21 mouse cellular contexts compared by ENCODE assay signal in the genomic region with DNA sequence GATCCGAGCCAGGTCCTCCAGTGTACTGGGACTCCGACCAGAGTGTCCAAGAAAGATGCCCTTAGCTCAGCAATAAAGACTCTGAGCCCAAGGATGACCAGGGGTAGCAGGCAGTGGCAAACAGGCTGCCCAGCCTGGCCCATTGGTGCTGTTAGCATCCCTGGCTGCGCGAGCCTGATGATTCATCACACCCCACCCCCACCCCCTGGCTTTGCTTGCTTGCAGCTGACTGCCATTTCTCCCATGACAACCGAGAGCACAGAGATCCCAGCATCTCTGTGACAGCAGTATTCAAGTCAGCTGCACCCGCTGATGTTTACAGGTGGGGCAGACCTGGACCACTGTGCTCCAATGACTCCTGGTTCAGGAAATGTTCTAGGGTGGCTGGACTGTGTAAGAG. TPM values are rescaled to one million over a fixed set of nuclear protein-coding genes. Genes with fewer than 3 reads are reported as not detected.
DNase-seq lines count a peak whose midpoint lies in the region; ATAC-seq and TF ChIP-seq lines count a peak whose summit lies in the region.
"Had no signal": no experiment of that assay in that cellular context is flagged by ENCODE, and none has a peak within 500 bp of the region (broad histone marks: within the 10 kb centered on the region; RNA-seq: fewer than 3 reads in every experiment).

No protein-coding gene starts in this region.

- H3K27me3 ChIP-seq in forebrain, postnatal 0 days (ENCODE audit: insufficient read depth, low read length): no peaks in the 10 kb centered on the region
- no peaks in the 10 kb centered on the region for H3K27me3 ChIP-seq in forebrain, embryonic 10.5 days (ENCODE audit: poor library complexity, severe bottlenecking)
- H3K27me3 ChIP-seq: forebrain, embryonic 13.5 days; midbrain, embryonic 15.5 days had no signal

- H3K9me3 ChIP-seq in forebrain, postnatal 0 days (ENCODE audit: low read length): no peaks in the 10 kb centered on the region
- no peaks in the 10 kb centered on the region for H3K9me3 ChIP-seq in forebrain, embryonic 10.5 days
- H3K9me3 ChIP-seq: forebrain, embryonic 13.5 days; hindbrain, embryonic 12.5 days; midbrain, embryonic 15.5 days had no signal

- 81% methylated on average over 6 of the region's 6 CpGs for WGBS in forebrain, postnatal 0 days
- WGBS in forebrain, embryonic 10.5 days: 88% methylated on average over 6 of the region's 6 CpGs

- DNase-seq in forebrain, postnatal 0 days: no peak
- no peak for DNase-seq in forebrain, embryonic 10.5 days (ENCODE audit: extremely low spot score, low spot score)
- DNase-seq in left cerebral cortex, adult 2 months (ENCODE audit: extremely low spot score in 1 of 2, low spot score in 2 of 2): peak; percentile 50 to 57
- no peak for DNase-seq in left cerebral cortex, postnatal 4 days
- peak; percentile 53 to 57 for DNase-seq in layer of hippocampus, postnatal 14 days (ENCODE audit: low spot score in 2 of 2)
- peak; percentile 44 to 49 for DNase-seq in right cerebral cortex, postnatal 36 days (ENCODE audit: low spot score in 2 of 2)
- no peak for DNase-seq in spleen, postnatal 36 days (ENCODE audit: low spot score in 2 of 2)
- DNase-seq: adrenal gland, adult 2 months; cerebellum, adult 8-10 months; embryo, embryonic 11 days; lung, embryonic 14.5 days had no signal

- no peak overlapping the region for H3K4me2 ChIP-seq in forebrain, postnatal 0 days (ENCODE audit: low read depth)
- H3K4me2 ChIP-seq: forebrain, embryonic 13.5 days; hindbrain, embryonic 12.5 days; lung, embryonic 14.5 days; midbrain, embryonic 15.5 days had no signal

- intact Hi-C loops in left cerebral cortex, adult 2 months (cut with DNase I): no loop called here
- intact Hi-C loops in left cerebral cortex, postnatal 4 days (cut with DNase I): no loop called here

- no peak overlapping the region for H3K9ac ChIP-seq in forebrain, postnatal 0 days
- H3K9ac ChIP-seq: forebrain, embryonic 13.5 days; hindbrain, embryonic 12.5 days; lung, embryonic 14.5 days; midbrain, embryonic 15.5 days had no signal

- no peaks in the 10 kb centered on the region for H3K36me3 ChIP-seq in forebrain, postnatal 0 days (ENCODE audit: insufficient read depth)
- no peaks in the 10 kb centered on the region for H3K36me3 ChIP-seq in forebrain, embryonic 10.5 days (replicated peaks)
- H3K36me3 ChIP-seq: hindbrain, embryonic 12.5 days; midbrain, embryonic 15.5 days had no signal

- no peaks in the 10 kb centered on the region for H3K4me1 ChIP-seq in forebrain, postnatal 0 days (ENCODE audit: insufficient read depth)
- H3K4me1 ChIP-seq in forebrain, embryonic 10.5 days: 0 out of 2 replicates have a peak, but pooled peaks cover 2% of the 10 kb centered on the region
- H3K4me1 ChIP-seq: forebrain, embryonic 13.5 days; hindbrain, embryonic 12.5 days; midbrain, embryonic 15.5 days had no signal

- H3K4me3 ChIP-seq in forebrain, postnatal 0 days (ENCODE audit: low read depth, low read length): no peak overlapping the region
- H3K4me3 ChIP-seq in forebrain, embryonic 10.5 days: no peak overlapping the region
- no peak overlapping the region for H3K4me3 ChIP-seq in left cerebral cortex, adult 2 months
- H3K4me3 ChIP-seq: forebrain, embryonic 13.5 days; hindbrain, embryonic 12.5 days; midbrain, embryonic 15.5 days had no signal

- ATAC-seq in forebrain, postnatal 0 days: 0 out of 2 replicates have a peak, but pooled peaks have one; percentile 47
- ATAC-seq in inflammation-experienced regulatory T-cells, adult 6 months: no peak
- ATAC-seq: forebrain, embryonic 13.5 days; intestine, embryonic 16.5 days; midbrain, embryonic 15.5 days had no signal

- TF ChIP-seq CTCF in forebrain, postnatal 0 days (IDR thresholded peaks at IDR 0.05; ENCODE audit: low read depth): no peak
- no peak for TF ChIP-seq CTCF in left cerebral cortex, adult 2 months (IDR thresholded peaks at IDR 0.05)

- no peak overlapping the region for H3K27ac ChIP-seq in forebrain, postnatal 0 days (ENCODE audit: low read depth, low read length)
- no peak overlapping the region for H3K27ac ChIP-seq in forebrain, embryonic 10.5 days
- H3K27ac ChIP-seq in left cerebral cortex, adult 2 months: peak overlapping the region; percentile 40; the same call in 1 of the 2 replicates
- H3K27ac ChIP-seq: forebrain, embryonic 13.5 days; hindbrain, embryonic 12.5 days; kidney, postnatal 0 days; midbrain, embryonic 15.5 days; stomach, postnatal 0 days had no signal

RNA-seq across cellular contexts. Expression of a gene that starts 28.5 kb away (rescaled TPM):
- 7.2 and 11.6 TPM in 2 replicates for total RNA-seq in forebrain, postnatal 0 days (2014; rRNA removed)
- 11.6 and 15.2 TPM in 2 replicates for polyA plus RNA-seq in forebrain, postnatal 0 days (2015; fragmentation: Nextera tagmentation; extraction: Ambion mirVana)
- 20.3 and 21.9 TPM in 2 replicates for polyA plus RNA-seq in forebrain, embryonic 10.5 days (2016; fragmentation: Nextera tagmentation; extraction: Ambion mirVana)
- total RNA-seq in left cerebral cortex, adult 2 months (2021): 10 to 100 TPM in 1 of 2 experiments, 1 to 10 TPM in 1; 8.5 to 10.4 TPM
- 1 to 10 TPM; 5.1 to 6.0 TPM for total RNA-seq in left cerebral cortex, postnatal 4 days (2021)
- 10 to 100 TPM; 18.0 to 20.0 TPM for total RNA-seq in layer of hippocampus, postnatal 14 days (2021)
- not detected for polyA plus RNA-seq in inflammation-experienced regulatory T-cells, adult 6 months (2017; shearing (Covaris generic))
- total RNA-seq: granulocyte monocyte progenitor cell, adult 5-6 weeks had no signal

RNA-seq across cellular contexts. Expression of a gene that starts 49.7 kb away (rescaled TPM):
- not detected in 2 replicates for total RNA-seq in forebrain, postnatal 0 days (2014; rRNA removed)
- not detected in 2 replicates for polyA plus RNA-seq in forebrain, postnatal 0 days (2015; fragmentation: Nextera tagmentation; extraction: Ambion mirVana)
- not detected in 2 replicates for polyA plus RNA-seq in forebrain, embryonic 10.5 days (2016; fragmentation: Nextera tagmentation; extraction: Ambion mirVana)
- under 1 TPM in 1 of 2 experiments, not detected in 1; 0.34 TPM for total RNA-seq in left cerebral cortex, adult 2 months (2021)
- total RNA-seq in left cerebral cortex, postnatal 4 days (2021): not detected
- total RNA-seq in layer of hippocampus, postnatal 14 days (2021): under 1 TPM; 0.18 to 0.33 TPM
- polyA plus RNA-seq in inflammation-experienced regulatory T-cells, adult 6 months (2017; shearing (Covaris generic)): not detected
- total RNA-seq: granulocyte monocyte progenitor cell, adult 5-6 weeks; liver, adult 2 months had no signal
- polyA plus RNA-seq: forebrain, embryonic 13.5 days; hindbrain, embryonic 12.5 days; kidney, postnatal 0 days; liver, adult 2 months; midbrain, embryonic 15.5 days; spleen, adult 2 months had no signal

RNA-seq across cellular contexts. Expression of a gene that starts 58.9 kb away (rescaled TPM):
- total RNA-seq in forebrain, postnatal 0 days (2014; rRNA removed): 118 and 120 TPM in 2 replicates
- 193 and 196 TPM in 2 replicates for polyA plus RNA-seq in forebrain, postnatal 0 days (2015; fragmentation: Nextera tagmentation; extraction: Ambion mirVana)
- polyA plus RNA-seq in forebrain, embryonic 10.5 days (2016; fragmentation: Nextera tagmentation; extraction: Ambion mirVana): 20.0 and 21.0 TPM in 2 replicates
- total RNA-seq in left cerebral cortex, adult 2 months (2021): 10 to 100 TPM; 50.1 to 58.3 TPM
- total RNA-seq in left cerebral cortex, postnatal 4 days (2021): 10 to 100 TPM; 77.9 to 92.9 TPM
- 10 to 100 TPM; 42.7 to 44.1 TPM for total RNA-seq in layer of hippocampus, postnatal 14 days (2021)
- 1 to 10 TPM; 2.8 to 5.2 (median 3.6) TPM for polyA plus RNA-seq in inflammation-experienced regulatory T-cells, adult 6 months (2017; shearing (Covaris generic))
- total RNA-seq: granulocyte monocyte progenitor cell, adult 5-6 weeks had no signal

Comparison
In these comparisons a context has a peak if more than half of its experiments do, and no peak if none do; other contexts are left out.
1. DNase-seq: peak in left cerebral cortex, adult 2 months (2 of 2), layer of hippocampus, postnatal 14 days (2 of 2) and right cerebral cortex, postnatal 36 days (2 of 2); none in forebrain, postnatal 0 days (single experiment), forebrain, embryonic 10.5 days (single experiment), left cerebral cortex, postnatal 4 days (single experiment) and spleen, postnatal 36 days (0 of 2).